Comparison of ENCODE assay signal across 25 mouse cellular contexts in the genomic region with DNA sequence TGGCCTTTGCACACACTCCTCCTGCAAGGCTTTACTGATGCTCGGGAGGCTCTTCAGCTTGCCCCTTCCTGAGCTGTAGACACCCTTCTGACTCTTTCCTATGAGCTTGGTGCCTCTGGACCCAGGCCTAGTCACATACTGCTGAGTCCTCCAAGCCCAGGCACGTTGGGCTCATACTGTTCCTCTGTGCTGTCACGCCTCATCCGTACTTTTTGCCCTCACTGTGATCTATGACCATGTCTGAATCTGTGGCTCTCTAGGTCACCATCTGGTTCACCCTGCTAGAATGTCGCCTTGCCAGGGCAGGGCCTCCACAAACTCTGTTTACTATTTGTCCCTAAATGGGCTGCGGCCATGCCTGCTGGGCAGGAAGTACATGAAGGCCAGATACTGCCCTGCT. TPM values are rescaled to one million over a fixed set of nuclear protein-coding genes. Genes with fewer than 3 reads are reported as not detected.
"Had no signal": no experiment of that assay in that cellular context is flagged by ENCODE, and none has a peak within 500 bp of the region (broad histone marks: within the 10 kb centered on the region; RNA-seq: fewer than 3 reads in every experiment).

No protein-coding gene starts in this region.

- H3K4me2 ChIP-seq: neural tube, embryonic 12.5 days; neural tube, embryonic 13.5 days; neural tube, embryonic 15.5 days; stomach, embryonic 15.5 days had no signal

- H3K9ac ChIP-seq: neural tube, embryonic 12.5 days; neural tube, embryonic 13.5 days; neural tube, embryonic 15.5 days; stomach, embryonic 15.5 days had no signal

- H3K36me3 ChIP-seq: neural tube, embryonic 12.5 days; neural tube, embryonic 13.5 days; neural tube, embryonic 15.5 days; stomach, embryonic 15.5 days had no signal

- H3K27ac ChIP-seq: neural tube, embryonic 12.5 days; neural tube, embryonic 13.5 days; neural tube, embryonic 15.5 days; stomach, embryonic 15.5 days had no signal

- H3K4me1 ChIP-seq: neural tube, embryonic 12.5 days had no signal

- H3K9me3 ChIP-seq: neural tube, embryonic 13.5 days; neural tube, embryonic 15.5 days; stomach, embryonic 15.5 days had no signal

- H3K27me3 ChIP-seq: stomach, embryonic 15.5 days had no signal

- DNase-seq: retina, postnatal 1 day; right cerebral cortex, adult 18-20 months; right cerebral cortex, postnatal 14 days; right cerebral cortex, postnatal 25 days; right cerebral cortex, postnatal 4 days; spleen, adult 18-20 months; thymus, adult 18-20 months; thymus, adult 2 months; thymus, postnatal 14 days; thymus, postnatal 25 days; thymus, postnatal 36 days; thymus, postnatal 4 days had no signal

- H3K4me3 ChIP-seq: neural tube, embryonic 12.5 days; neural tube, embryonic 13.5 days; neural tube, embryonic 15.5 days; stomach, embryonic 15.5 days had no signal

RNA-seq across cellular contexts. Expression of gene Nccrp1, which starts 6.0 kb away (rescaled TPM):
- polyA plus RNA-seq: neural tube, embryonic 12.5 days; neural tube, embryonic 13.5 days; stomach, embryonic 14.5 days had no signal

RNA-seq across cellular contexts. Expression of gene Sycn, which starts 12.4 kb away (rescaled TPM):
- total RNA-seq: neutrophil, adult 5-6 weeks had no signal
- polyA plus RNA-seq: neural tube, embryonic 11.5 days; neural tube, embryonic 12.5 days; neural tube, embryonic 13.5 days; neural tube, embryonic 14.5 days; neural tube, embryonic 15.5 days had no signal

RNA-seq across cellular contexts. Expression of gene Ifnl3, which starts 30.4 kb away (rescaled TPM):
- total RNA-seq: neutrophil, adult 5-6 weeks had no signal
- polyA plus RNA-seq: neural tube, embryonic 11.5 days; neural tube, embryonic 12.5 days; neural tube, embryonic 13.5 days; neural tube, embryonic 14.5 days; neural tube, embryonic 15.5 days; small intestine, adult 2 months; spleen, adult 2 months; stomach, embryonic 14.5 days; stomach, embryonic 15.5 days; stomach, embryonic 16.5 days; testis, adult 2 months had no signal

RNA-seq across cellular contexts. Expression of gene Ifnl2, which starts 42.8 kb away (rescaled TPM):
- total RNA-seq: neutrophil, adult 5-6 weeks had no signal
- polyA plus RNA-seq: neural tube, embryonic 11.5 days; neural tube, embryonic 12.5 days; neural tube, embryonic 13.5 days; neural tube, embryonic 14.5 days; neural tube, embryonic 15.5 days; small intestine, adult 2 months; spleen, adult 2 months; stomach, embryonic 14.5 days; stomach, embryonic 15.5 days; stomach, embryonic 16.5 days; testis, adult 2 months; thymus, postnatal 0 days had no signal
